Mouse (Mus musculus) myocyte (in vitro differentiated cells): ENCODE results near the gene Gm20388. TPM values are rescaled to one million over a fixed set of nuclear protein-coding genes. Genes with fewer than 3 reads are reported as not detected.
A peak's percentile ranks its signal among the peaks of the same experiment; 100 is the strongest.

Source experiments
- H3K27me3 ChIP-seq: one replicate; pipeline ENCODE4 v1.6.1; 2011; ENCODE audit not compliant: control insufficient read depth, insufficient read depth, insufficient read length
- H3K36me3 ChIP-seq: one replicate; pipeline ENCODE4 v1.6.1; 2011; ENCODE audit not compliant: control insufficient read depth, insufficient read depth
- H3K4me2 ChIP-seq: one replicate; pipeline ENCODE4 v1.6.1; 2011; ENCODE audit warnings: low read depth, control low read depth
- H3K4me3 ChIP-seq: one replicate; pipeline ENCODE4 v1.5.1; 2011; ENCODE audit warnings: mild to moderate bottlenecking, control low read depth, moderate library complexity
- H3K79me2 ChIP-seq: one replicate; pipeline ENCODE4 v1.6.1; 2011; ENCODE audit not compliant: control insufficient read depth, insufficient read depth
- H3ac ChIP-seq: one replicate; pipeline ENCODE4 v1.6.1; 2011; ENCODE audit not compliant: control insufficient read depth, insufficient read length
- CEBPB ChIP-seq: IDR thresholded peaks from 2 replicates; pipeline ENCODE4 v1.6.1; 2011; ENCODE audit warnings: mild to moderate bottlenecking, moderate library complexity; ENCODE audit not compliant: poor library complexity, insufficient read depth, severe bottlenecking
- E2F4 ChIP-seq: IDR thresholded peaks from one replicate; pipeline ENCODE4 v1.6.1; 2011; ENCODE audit warnings: mild to moderate bottlenecking, control low read depth, moderate library complexity; ENCODE audit not compliant: insufficient read depth
- MAX ChIP-seq: IDR thresholded peaks from one replicate; pipeline ENCODE4 v1.6.1; 2011; ENCODE audit warnings: low read depth, mild to moderate bottlenecking, control low read depth
- MYOD1 ChIP-seq, 3 experiments: IDR thresholded peaks; one replicate each; pipeline ENCODE4 v1.6.1; 2011; ENCODE audit warnings: control low read depth in 2 of 3, low read depth in 2 of 3, mild to moderate bottlenecking in 2 of 3, moderate library complexity in 1 of 3; ENCODE audit not compliant: insufficient read length in 2 of 3, control insufficient read depth in 1 of 3
- MYOG ChIP-seq, 3 experiments: IDR thresholded peaks; one replicate each; pipeline ENCODE4 v1.6.1; 2011; ENCODE audit warnings: control low read depth in 2 of 3, low read depth in 2 of 3, mild to moderate bottlenecking in 2 of 3; ENCODE audit not compliant: insufficient read length in 2 of 3, control insufficient read depth in 1 of 3, insufficient read depth in 1 of 3
- POLR2A ChIP-seq: IDR thresholded peaks from one replicate; pipeline ENCODE4 v1.6.1; 2011; ENCODE audit warnings: low read depth, mild to moderate bottlenecking, control low read depth, moderate library complexity; ENCODE audit not compliant: insufficient read length
- POLR2AphosphoS2 ChIP-seq: IDR thresholded peaks from one replicate; pipeline ENCODE4 v1.6.1; 2011; ENCODE audit warnings: low read depth, control low read depth; ENCODE audit not compliant: insufficient read length
- REST ChIP-seq: IDR thresholded peaks from one replicate; pipeline ENCODE4 v1.6.1; 2011; ENCODE audit warnings: mild to moderate bottlenecking, control low read depth, moderate library complexity; ENCODE audit not compliant: insufficient read depth, insufficient read length
- SRF ChIP-seq: IDR thresholded peaks from one replicate; pipeline ENCODE4 v1.6.1; 2011; ENCODE audit warnings: low read depth; ENCODE audit not compliant: control insufficient read depth, insufficient read length
- TCF12 ChIP-seq: IDR thresholded peaks from one replicate; pipeline ENCODE4 v1.6.1; 2011; ENCODE audit warnings: mild to moderate bottlenecking, control low read depth; ENCODE audit not compliant: poor library complexity, insufficient read depth, severe bottlenecking
- TCF3 ChIP-seq: IDR thresholded peaks from one replicate; pipeline ENCODE4 v1.6.1; 2011; ENCODE audit warnings: low read depth, control low read depth; ENCODE audit not compliant: insufficient read length
- USF1 ChIP-seq: IDR thresholded peaks from one replicate; pipeline ENCODE4 v1.6.1; 2011; ENCODE audit warnings: low read depth, mild to moderate bottlenecking, control low read depth, moderate library complexity
- polyA plus RNA-seq: library from polyadenylated mRNA; unstranded; fragments of >200 nt; fragmentation: generic; extraction: Trizol; gene quantifications from one replicate; pipeline ENCODE4 v1.2.1, GENCODE M21; 2012; ENCODE audit warnings: missing spikeins

The Gm20388 gene
- polyA plus RNA-seq, 1 experiment = 15.3 TPM

DNA sequence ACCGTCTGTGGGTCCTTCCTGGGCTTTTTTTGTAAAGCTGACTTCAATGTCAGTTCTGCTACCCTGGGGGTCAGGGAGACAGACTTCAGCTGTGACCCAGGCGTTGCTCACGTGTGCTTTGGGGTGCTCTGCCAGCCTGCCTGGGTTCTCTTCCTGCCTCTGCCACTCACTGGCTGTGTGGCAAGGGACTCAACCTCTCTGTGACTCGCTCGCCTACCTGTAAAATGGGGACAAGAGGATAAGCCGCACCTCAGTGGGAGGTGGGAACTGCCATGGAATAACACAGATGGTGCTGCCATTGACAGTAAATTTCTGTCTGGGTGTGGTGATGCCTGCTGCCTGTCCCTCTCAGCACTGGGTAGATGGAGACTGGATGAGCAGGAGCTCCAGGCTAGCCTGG lies 605.0 kb downstream of the Gm20388 start:
- Histone ChIP-seq H3K4me2 (no peak overlapping the region), H3K36me3 (no peaks in the 10 kb centered on the region), H3K4me3 (no peak overlapping the region), H3ac (no peak overlapping the region), H3K79me2 (peaks cover 18% of the 10 kb centered on the region), H3K27me3 (no peaks in the 10 kb centered on the region)
- TF ChIP-seq USF1 (no peak), POLR2AphosphoS2 (no peak), MYOD1 (IDR thresholded peaks at IDR 0.05; ENCODE audit: control insufficient read depth in 1 of 3, insufficient read length in 2 of 3, low read depth in 2 of 3) (no peak), TCF3 (no peak), POLR2A (no peak), REST (no peak), E2F4 (no peak), TCF12 (no peak), MYOG (IDR thresholded peaks at IDR 0.05; ENCODE audit: control insufficient read depth in 1 of 3, insufficient read depth in 1 of 3, insufficient read length in 2 of 3, low read depth in 2 of 3) (no peak), CEBPB (no peak), SRF (no peak), MAX (no peak)

- H3K27me3 ChIP-seq = no peaks in the 10 kb centered on the region
- TF ChIP-seq USF1 = no peak
- peak in 2 of 3 experiments; percentile 14 to 49 for TF ChIP-seq MYOG (IDR thresholded peaks at IDR 0.05; ENCODE audit: control insufficient read depth in 1 of 3, insufficient read depth in 1 of 3, insufficient read length in 2 of 3, low read depth in 2 of 3)
- peak in 1 of 3 experiments; percentile 32 for TF ChIP-seq MYOD1 (IDR thresholded peaks at IDR 0.05; ENCODE audit: control insufficient read depth in 1 of 3, insufficient read length in 2 of 3, low read depth in 2 of 3)
- TF ChIP-seq TCF12 = no peak
- H3K36me3 ChIP-seq = no peaks in the 10 kb centered on the region
- H3K4me2 ChIP-seq = no peak overlapping the region
- no peak overlapping the region for H3K4me3 ChIP-seq
- H3K79me2 ChIP-seq = peaks cover 13% of the 10 kb centered on the region
- H3ac ChIP-seq = no peak overlapping the region
Observed at GRCm38 (mm10) chr8:120516182-120516755, 605.6 kb downstream of the Gm20388 start.

DNA sequence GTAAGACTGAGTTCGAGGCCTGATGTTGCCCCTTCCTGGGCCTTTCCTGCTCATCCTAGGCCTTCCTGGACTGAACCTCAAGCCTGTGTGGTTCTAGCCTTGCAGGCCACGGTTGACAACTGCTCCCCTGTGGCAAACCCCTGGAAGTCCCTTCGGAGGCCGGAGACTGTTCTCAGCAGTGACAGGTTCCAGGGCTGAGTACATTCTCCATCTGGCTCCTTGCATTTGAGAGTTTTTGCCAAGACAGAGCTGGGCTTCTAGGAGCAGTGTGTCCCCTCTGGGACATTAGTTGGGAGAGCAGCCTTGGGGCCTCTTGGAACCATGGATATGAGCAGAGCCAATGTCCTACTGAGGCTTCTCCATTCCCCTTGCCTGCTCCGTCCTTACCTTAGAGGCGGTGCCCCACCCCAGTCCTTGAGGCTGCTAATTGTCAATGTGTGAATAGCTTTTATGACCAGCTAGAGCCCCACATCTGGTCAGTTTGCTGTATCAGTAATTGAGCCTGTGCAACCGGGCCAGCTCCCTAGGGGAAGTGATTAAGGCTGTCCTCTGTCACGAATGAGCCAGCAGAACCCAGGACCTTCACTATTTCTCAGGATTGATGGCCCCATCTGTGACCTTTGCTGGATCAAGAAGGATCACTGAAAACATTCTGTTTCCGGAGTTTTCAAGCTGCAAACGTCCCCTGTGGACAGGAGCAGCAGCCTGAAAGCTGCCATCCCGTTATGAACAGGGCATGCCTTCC lies 607.2 kb downstream of the Gm20388 start:
- no peak overlapping the region for H3K4me2 ChIP-seq
- H3ac ChIP-seq = no peak overlapping the region
- TF ChIP-seq TCF12 (no peak), TCF3 (no peak), SRF (no peak), CEBPB (no peak), USF1 (no peak), MAX (no peak), POLR2A (no peak)
- H3K27me3 ChIP-seq = no peaks in the 10 kb centered on the region
- no peaks in the 10 kb centered on the region for H3K36me3 ChIP-seq
- no peak overlapping the region for H3K4me3 ChIP-seq
- peaks cover 14% of the 10 kb centered on the region for H3K79me2 ChIP-seq

DNA sequence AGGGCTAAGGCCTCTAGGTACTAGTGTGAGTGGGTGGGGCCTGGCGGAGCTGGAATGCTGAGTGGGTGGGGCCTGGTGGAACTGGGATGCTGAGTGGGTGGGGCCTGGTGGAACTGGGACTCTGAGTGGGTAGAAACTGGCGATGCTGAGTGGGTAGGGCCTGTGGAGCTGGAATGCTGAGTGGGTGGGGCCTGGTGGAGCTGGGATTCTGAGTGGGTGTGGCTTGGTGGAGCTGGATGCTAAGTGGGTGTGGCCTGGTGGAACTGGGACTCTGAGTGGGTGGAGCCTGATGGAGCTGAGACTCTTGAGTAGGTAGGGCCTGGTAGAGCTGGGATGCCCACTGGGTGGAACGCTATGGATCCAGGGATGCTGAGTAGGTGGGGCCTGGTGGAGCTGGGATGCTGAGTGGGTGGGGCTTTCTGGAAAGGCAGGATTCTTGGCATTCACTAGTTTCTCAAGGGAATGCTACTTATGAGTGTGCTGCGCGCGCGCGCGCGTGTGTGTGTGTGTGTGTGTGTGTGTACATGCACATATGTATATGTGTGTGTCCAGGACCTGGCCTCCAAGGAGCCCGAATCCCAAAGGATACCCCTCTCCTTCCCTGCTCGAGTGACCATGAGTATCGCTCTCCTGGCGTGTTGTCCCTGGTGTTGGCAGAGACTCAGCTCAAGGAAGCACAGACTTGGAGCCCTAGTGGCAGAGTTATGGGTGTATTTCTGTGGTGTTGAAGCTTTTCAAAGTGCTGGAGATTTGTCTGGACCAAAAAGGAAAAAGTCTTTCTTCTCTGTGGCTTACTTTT lies 608.3 kb downstream of the Gm20388 start:
- H3K36me3 ChIP-seq = no peaks in the 10 kb centered on the region
- peaks cover 16% of the 10 kb centered on the region for H3K79me2 ChIP-seq
- no peaks in the 10 kb centered on the region for H3K27me3 ChIP-seq
- TF ChIP-seq MYOG (IDR thresholded peaks at IDR 0.05; ENCODE audit: control insufficient read depth in 1 of 3, insufficient read depth in 1 of 3, insufficient read length in 2 of 3, low read depth in 2 of 3) (no peak), POLR2A (no peak), TCF3 (no peak)
- H3K4me3 ChIP-seq = no peak overlapping the region
- no peak overlapping the region for H3K4me2 ChIP-seq
- no peak overlapping the region for H3ac ChIP-seq

DNA sequence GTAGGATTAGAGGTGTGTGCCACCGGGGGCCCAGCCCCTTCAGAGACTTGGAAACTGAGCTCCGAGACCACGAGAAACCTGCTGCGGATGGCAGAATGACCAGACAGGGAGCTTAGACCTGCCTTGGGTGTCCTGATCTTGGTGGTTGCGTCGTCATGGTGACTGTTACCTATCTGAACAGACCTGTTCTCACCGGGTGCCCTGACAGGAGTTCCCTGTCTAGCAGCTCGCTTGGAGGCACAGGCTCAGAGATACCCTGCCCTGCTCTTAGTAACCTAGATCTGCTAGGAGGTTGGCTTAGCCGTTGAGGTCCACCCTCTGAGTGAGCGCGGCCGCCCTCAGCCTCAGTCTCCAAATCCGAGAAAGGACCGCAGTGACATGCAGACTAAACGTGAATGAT lies 609.6 kb downstream of the Gm20388 start:
- Histone ChIP-seq H3K4me3 (no peak overlapping the region), H3K27me3 (no peaks in the 10 kb centered on the region), H3K79me2 (peaks cover 19% of the 10 kb centered on the region), H3ac (no peak overlapping the region), H3K4me2 (no peak overlapping the region), H3K36me3 (no peaks in the 10 kb centered on the region)
- TF ChIP-seq REST (no peak), MAX (no peak), USF1 (no peak), POLR2AphosphoS2 (no peak), TCF3 (no peak), POLR2A (no peak), TCF12 (no peak), MYOD1 (IDR thresholded peaks at IDR 0.05; ENCODE audit: control insufficient read depth in 1 of 3, insufficient read length in 2 of 3, low read depth in 2 of 3) (no peak), MYOG (IDR thresholded peaks at IDR 0.05; ENCODE audit: control insufficient read depth in 1 of 3, insufficient read depth in 1 of 3, insufficient read length in 2 of 3, low read depth in 2 of 3) (no peak), E2F4 (no peak), CEBPB (no peak), SRF (no peak)
